Mouse (Mus musculus) left cerebral cortex, adult 18-20 months (tissue): ENCODE data around the gene Agtpbp1. TPM values are rescaled to one million over a fixed set of nuclear protein-coding genes. Genes with fewer than 3 reads are reported as not detected.
"Not testable (repeated sequence)": the region's sequence is repeated elsewhere in the genome, so short reads cannot be mapped to it uniquely, and the experiment has no call there.

Experiments used
- DNase-seq, 2 experiments: peaks; one replicate each; pipeline ENCODE4 v3.0.0; 2021 to 2022; ENCODE audit warnings: low spot score in 2 of 2, mixed read lengths in 1 of 2
- long read RNA-seq, 2 experiments: library from polyadenylated mRNA; stranded (forward); transcript quantifications; one replicate each; pipeline ENCODE4 v2.0.0; 2021
- total RNA-seq, 2 experiments: library from RNA; stranded (reverse); gene quantifications; 2 replicates each; pipeline ENCODE4 v1.2.3; 2021

Agtpbp1 gene
- total RNA-seq: 100 to 1,000 TPM; 324 to 356 TPM
- long read RNA-seq, experiment 1, full-length matches to known transcripts: 15 of 129 reads
- long read RNA-seq, experiment 1, partial matches to known transcripts: 16 of 129 reads
- long read RNA-seq, experiment 1, other reads (novel, unspliced or antisense): 98 of 129 reads
- long read RNA-seq, experiment 2, full-length matches to known transcripts: 11 of 81 reads
- long read RNA-seq, experiment 2, partial matches to known transcripts: 16 of 81 reads
- long read RNA-seq, experiment 2, other reads (novel, unspliced or antisense): 54 of 81 reads

DNA sequence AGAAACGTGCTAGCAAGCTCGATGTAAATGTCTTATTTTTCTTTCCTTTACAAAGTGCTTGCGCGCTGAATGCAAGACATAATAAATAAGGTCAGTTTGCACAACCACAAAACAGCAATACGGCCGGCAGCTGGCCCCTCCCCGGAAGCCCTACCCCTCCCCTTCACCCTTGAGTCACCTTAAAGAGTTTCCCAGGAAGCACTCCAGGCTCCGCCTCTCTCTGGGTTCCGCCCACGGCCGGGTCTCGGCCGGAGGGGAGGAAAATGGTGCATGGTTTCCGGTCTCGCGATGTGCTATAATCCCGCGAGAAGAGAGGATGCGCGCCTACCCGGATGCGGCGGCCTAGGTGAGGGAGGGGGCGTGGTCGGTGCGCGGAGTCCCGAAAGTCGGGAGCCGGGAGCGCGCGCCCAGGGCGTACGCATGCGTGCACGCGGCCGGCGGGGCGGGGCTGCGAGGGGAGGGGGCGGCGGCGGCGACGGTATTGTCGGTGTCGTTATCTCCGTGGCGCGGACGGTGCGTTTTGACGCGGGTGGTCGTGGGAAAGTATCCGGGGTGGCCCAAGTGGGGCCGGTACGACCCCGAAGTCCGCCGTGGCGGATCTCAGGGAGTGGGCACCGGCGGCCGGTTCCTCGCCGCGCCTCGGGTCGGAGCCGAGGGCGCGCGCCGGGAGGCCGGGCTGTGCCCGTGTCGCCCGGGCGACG lies at the start of gene Agtpbp1, which contains the start of gene Naa35:
TSS of gene Agtpbp1 (minus strand) at position 281 of the 701 bp plus-strand sequence.
TSS of gene Naa35 (plus strand) at position 313 of the 701 bp plus-strand sequence.
- DNase-seq: peak; percentile 100

- DNase-seq: no peak
Measured at GRCm38 (mm10) chr13:59634637-59635036, 49.6 kb upstream of the Agtpbp1 start.

DNA sequence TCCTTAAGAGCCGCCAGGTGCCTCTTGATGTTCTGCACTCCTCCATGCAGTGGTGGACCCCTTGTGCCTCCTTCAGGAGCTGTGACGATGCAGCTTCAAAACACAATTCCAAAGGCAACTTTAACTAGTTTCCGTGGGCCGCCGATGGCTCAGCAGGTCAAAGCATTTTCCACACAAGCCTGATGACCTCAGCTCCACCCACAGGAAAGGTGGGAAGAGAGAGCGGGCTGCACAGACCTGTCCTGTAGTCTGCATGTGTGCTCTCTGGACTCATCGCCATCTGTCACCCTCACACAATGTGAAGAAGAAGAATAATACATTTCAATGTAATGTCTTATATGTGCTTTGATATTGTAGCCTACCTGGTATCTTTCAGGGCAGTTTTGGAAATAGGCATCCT lies 41.7 kb upstream of the Agtpbp1 start:
- DNase-seq: no peak

- DNase-seq: no peak
Measured at GRCm38 (mm10) chr13:59624903-59625302, 39.9 kb upstream of the Agtpbp1 start.

DNA sequence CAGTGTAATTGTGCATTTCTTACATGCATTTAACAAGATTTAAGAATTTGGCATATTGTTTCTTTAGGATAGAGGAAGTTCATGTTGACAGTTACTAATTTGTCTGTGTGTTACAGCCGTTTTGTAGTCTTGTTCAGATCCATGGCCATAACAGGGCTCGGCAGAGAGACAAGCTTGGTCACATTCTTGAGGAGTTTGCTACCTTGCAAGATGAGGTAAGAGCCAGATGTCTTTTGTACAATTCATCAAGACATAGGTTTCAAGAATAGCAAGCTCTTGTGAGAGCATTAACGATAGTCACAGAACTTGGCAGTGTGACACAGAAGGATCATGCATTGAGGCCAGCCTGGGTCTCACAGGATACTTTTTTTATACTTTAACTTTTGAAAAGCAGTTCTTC lies 39.4 kb upstream of the Agtpbp1 start:
- DNase-seq: no peak

DNA sequence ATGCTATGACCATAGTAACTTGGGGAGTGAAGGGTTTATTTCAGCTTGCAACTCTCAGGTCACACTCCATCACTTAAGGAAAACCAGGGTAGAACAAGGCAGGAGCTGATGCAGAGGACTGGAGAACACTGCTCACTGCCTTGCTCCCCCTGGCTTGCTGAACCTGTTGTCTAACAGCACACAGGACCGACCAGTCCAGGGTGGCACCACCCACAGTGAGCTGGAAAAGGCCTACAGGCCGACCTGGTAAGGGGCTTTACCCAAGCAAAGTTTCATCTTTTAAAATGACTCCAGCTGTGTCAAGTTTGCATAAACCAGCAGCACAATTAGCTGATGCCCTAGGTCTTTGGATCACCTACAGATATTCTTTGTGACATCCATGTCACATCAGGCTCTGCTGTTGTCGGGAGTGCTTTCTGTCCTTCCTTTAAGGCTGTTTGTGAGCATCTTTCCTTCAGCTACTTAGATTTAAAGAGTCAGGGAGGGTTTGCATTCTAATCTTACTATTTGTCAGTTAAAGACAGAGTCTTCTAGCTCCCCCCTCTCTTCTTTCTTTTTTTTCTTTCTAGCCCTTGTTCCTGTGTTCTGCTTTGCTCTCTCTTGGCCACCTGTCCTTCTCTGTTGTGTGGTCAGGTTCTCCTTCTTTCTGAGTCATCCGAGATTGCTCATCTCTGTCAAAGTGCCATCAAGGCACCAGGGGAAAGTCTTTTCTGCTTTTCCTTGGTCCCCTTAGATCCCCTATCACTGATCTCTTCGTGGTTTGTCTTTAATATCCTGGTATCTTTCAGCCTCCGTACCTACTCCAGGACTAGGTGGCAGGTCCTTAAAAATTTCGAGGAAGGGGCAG lies 36.8 kb upstream of the Agtpbp1 start:
- no peak for DNase-seq

DNA sequence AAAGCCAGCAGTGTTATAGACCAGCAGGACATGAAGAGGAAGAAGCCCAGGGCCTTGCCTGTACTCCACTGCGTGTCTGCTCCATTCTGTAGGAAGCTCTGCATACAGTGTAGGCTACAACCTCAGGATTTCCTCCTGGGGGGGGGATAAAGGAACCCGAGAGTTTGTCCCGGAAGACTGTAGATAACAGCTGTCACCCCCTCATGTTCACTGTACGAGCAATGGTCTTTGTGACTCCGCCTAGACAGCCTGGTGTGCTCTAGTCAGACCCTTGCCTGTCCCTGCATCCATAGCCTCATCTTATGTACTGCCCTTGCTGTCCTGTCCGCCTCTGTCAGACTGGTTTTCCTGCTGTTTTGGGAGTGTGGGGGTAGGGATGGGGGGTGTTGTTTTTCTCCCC lies 33.4 kb upstream of the Agtpbp1 start:
- DNase-seq: no peak

- no peak for DNase-seq
Measured at GRCm38 (mm10) chr13:59615554-59615953, 30.5 kb upstream of the Agtpbp1 start.

- DNase-seq: no peak
Measured at GRCm38 (mm10) chr13:59615152-59615551, 30.1 kb upstream of the Agtpbp1 start.

DNA sequence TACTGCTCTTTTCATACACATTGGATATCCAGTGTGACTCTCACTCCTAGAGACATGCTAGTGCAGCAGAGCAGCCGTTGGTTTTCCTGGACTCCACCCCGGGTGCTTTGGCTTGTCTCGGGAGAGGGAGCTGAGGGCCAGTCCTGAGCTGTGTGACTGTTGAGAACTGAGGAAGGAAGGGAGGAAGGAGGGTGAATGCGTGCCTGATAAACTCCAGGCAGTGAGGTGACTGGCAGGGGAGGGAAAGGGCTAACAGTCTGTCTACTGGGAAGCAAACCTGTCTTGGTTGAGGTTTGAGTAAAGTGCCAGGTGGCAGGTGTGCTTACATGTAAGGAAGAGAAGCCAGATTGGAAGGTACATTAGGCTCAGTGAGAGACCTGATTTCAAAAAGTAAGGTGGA lies 28.8 kb upstream of the Agtpbp1 start:
- no peak for DNase-seq

GRCm38 (mm10) chr13:59610437-59610836 lies 25.4 kb upstream of the Agtpbp1 start:
- DNase-seq: no peak

DNA sequence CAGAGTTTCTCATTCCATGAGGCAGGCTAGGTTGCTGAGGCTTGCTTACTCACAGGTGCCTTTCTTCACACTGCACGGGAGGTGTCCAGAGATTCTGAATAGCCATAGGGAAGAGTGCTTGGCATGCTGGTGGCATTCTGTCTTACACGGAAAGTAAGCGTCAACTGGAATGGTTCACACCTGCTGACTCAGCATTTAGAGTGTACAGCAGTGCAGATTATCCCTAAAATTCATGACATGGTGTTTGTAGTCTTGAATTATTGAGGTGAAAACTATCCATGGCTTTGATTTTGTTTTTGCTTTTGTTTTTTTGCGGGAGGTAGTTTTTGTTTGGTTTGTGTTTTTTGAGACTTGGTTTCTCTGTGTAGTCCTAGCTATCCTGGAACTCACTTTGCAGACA lies 24.9 kb upstream of the Agtpbp1 start:
- no peak for DNase-seq

- DNase-seq: no peak
Measured at GRCm38 (mm10) chr13:59605221-59605922, 20.3 kb upstream of the Agtpbp1 start.

- no peak for DNase-seq
Measured at GRCm38 (mm10) chr13:59604511-59604910, 19.5 kb upstream of the Agtpbp1 start.

DNA sequence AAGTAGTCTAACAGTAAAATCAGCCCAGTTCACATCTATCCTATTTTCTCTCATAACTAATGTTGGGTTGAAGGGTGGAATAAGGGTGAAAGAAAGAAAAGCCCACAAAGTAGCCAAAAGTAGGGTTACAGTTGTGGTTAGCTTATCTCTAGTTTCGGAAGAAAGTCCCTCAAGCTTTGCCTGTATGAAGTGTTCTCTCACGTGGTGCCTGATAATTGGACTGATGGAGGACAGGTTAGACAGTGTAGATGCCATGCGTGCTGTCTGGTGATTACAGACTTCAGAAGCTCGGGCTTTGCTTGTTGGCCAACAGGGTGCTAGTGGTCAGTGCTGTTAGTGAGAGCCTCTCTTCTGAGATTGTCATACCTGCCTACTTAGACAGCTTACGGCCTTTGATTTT lies 18.1 kb upstream of the Agtpbp1 start:
- DNase-seq: no peak

DNA sequence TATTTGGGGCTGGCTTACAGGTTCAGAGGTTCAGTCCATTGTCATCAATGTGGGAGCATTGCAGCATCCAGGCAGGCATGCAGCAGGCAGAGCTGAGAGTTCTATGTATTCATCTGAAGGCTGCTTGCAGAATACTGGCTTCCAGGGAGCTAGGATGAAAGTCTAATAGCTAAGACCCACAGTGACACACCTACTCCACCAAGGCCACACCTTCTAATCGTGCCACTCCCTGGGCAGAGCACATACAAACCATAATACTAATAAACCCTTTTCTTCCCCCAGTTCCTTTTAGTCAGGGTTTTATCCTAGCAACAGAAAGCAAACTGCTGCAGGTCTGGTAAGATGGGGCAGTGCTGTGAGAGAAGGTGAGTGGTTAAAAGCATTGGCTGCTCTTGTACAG lies 7.6 kb upstream of the Agtpbp1 start:
- DNase-seq: no peak

DNA sequence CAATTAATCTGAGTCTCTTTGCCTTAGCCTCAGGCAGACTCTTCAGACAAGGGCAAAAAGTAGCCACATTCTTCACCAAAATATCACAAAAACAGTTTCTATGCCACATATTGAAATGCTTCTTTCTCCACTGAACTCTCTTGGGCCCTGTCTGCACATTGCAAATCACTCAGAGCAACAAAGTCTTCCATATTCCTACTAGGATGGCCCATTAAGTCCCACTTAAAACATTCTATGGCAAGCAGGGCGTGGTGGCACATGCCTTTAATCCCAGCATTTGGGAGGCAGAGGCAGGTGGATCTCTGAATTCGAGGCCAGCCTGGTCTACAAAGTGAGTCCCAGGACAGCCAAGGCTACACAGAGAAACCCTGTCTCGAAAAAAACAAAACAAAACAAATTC lies 7.0 kb upstream of the Agtpbp1 start:
- DNase-seq: not testable (repeated sequence)

DNA sequence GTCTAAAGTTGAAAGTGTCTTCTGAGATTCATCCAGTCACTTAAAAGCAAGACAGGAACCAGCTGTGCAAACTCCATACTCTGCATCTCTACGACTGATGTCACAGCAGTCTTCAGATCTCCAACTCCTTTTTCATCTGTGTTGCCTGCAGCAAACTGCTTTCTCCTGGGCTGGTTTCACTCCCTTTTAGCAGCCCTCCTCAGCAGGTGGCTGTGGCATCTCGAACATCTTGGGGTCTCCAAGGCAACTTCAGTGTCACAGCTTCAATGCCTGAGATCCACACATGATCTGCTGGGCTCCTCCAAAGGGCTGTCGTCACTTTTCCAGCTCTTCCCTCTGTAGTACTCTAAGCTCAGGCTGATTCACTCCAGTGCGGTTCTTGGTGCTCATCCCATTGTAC lies 5.7 kb upstream of the Agtpbp1 start:
- no peak for DNase-seq

GRCm38 (mm10) chr13:59589672-59590071 lies 4.6 kb upstream of the Agtpbp1 start:
- no peak for DNase-seq

GRCm38 (mm10) chr13:59587201-59587600 lies 2.2 kb upstream of the Agtpbp1 start:
- DNase-seq: no peak

DNA sequence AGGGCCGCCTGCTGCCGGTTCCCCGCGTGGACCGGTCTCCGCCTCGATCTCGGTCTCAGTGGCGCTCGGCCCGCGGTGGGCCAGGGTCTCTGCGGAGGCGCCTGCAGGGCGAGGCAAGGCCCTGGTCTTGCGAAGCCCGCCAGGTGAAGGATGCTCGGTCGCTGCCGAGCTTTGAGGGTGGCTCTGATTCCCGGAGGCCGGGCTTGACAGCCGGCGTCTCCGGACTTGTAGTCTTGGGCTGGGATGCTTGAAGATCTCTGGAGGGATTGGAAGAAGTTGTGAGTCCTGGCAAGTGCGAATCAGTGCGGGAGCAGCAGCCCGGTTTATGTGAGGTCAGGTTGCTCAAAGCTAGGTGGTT lies 600 bp upstream of the Agtpbp1 start:
- DNase-seq: peak in 1 of 2 experiments; percentile 7
